Mouse (Mus musculus): ENCODE results near the gene Nsmce1. TPM values are rescaled to one million over a fixed set of nuclear protein-coding genes. Genes with fewer than 3 reads are reported as not detected.
"Not testable (repeated sequence)": the region's sequence is repeated elsewhere in the genome, so short reads cannot be mapped to it uniquely, and the experiment has no call there.

The Nsmce1 gene
- polyA plus RNA-seq, 1 experiment from 2014 or later = 127 TPM

GRCm38 (mm10) chr7:125444076-125444463 lies 47.3 kb downstream of the Nsmce1 start:
- H3K9ac ChIP-seq (ENCODE audit: low read length) = peak overlapping the region; percentile 79
- 0 out of 2 replicates have a peak overlapping the region, but pooled peaks have one; percentile 42 for H3K27ac ChIP-seq (replicated peaks; ENCODE audit: low read depth, low read length)
- DNase-seq (ENCODE audit: low spot score) (no peak), ATAC-seq (ENCODE audit: insufficient number of reproducible peaks, low FRiP score, low TSS enrichment, low read depth) (peak; percentile 9; the same call in 1 of the 2 replicates)
- H3K27me3 ChIP-seq (ENCODE audit: control insufficient read depth, insufficient read depth, low read length) = no peaks in the 10 kb centered on the region
- 0 out of 2 replicates have a peak, but pooled peaks cover 2% of the 10 kb centered on the region for H3K4me1 ChIP-seq (ENCODE audit: control insufficient read depth, insufficient read depth, low read length)
- WGBS = 31% methylated on average over 10 of the region's 10 CpGs
- H3K36me3 ChIP-seq (ENCODE audit: control insufficient read depth, insufficient read depth, low read length) = no peaks in the 10 kb centered on the region; the same call in 1 of the 2 replicates
- H3K4me3 ChIP-seq (ENCODE audit: low read depth, low read length) = peak overlapping the region; percentile 48
- H3K4me2 ChIP-seq (ENCODE audit: low read depth, severe bottlenecking) = peak overlapping the region; percentile 84
- H3K9me3 ChIP-seq (ENCODE audit: control insufficient read depth, low read length) = no peaks in the 10 kb centered on the region

- Histone ChIP-seq H3K9ac (ENCODE audit: low read length) (no peak overlapping the region), H3K4me2 (ENCODE audit: low read depth, severe bottlenecking) (no peak overlapping the region), H3K36me3 (ENCODE audit: control insufficient read depth, insufficient read depth, low read length) (no peaks in the 10 kb centered on the region; the same call in 1 of the 2 replicates), H3K4me3 (ENCODE audit: low read depth, low read length) (no peak overlapping the region), H3K9me3 (ENCODE audit: control insufficient read depth, low read length) (no peaks in the 10 kb centered on the region), H3K27ac (replicated peaks; ENCODE audit: low read depth, low read length) (no peak overlapping the region), H3K4me1 (ENCODE audit: control insufficient read depth, insufficient read depth, low read length) (0 out of 2 replicates have a peak, but pooled peaks cover 2% of the 10 kb centered on the region), H3K27me3 (ENCODE audit: control insufficient read depth, insufficient read depth, low read length) (no peaks in the 10 kb centered on the region)
- DNase-seq (ENCODE audit: low spot score) = no peak
- WGBS = 86% methylated on average over 4 of the region's 4 CpGs
- ATAC-seq (ENCODE audit: insufficient number of reproducible peaks, low FRiP score, low TSS enrichment, low read depth) = no peak
These were observed 49.1 kb downstream of the Nsmce1 start for GRCm38 (mm10) chr7:125442323-125442722.

- Histone ChIP-seq H3K27me3 (ENCODE audit: control insufficient read depth, insufficient read depth, low read length) (no peaks in the 10 kb centered on the region), H3K9ac (ENCODE audit: low read length) (peak overlapping the region; percentile 30; the same call in 1 of the 2 replicates), H3K27ac (replicated peaks; ENCODE audit: low read depth, low read length) (no peak overlapping the region), H3K4me1 (ENCODE audit: control insufficient read depth, insufficient read depth, low read length) (peaks cover 6% of the 10 kb centered on the region; the same call in 1 of the 2 replicates), H3K9me3 (ENCODE audit: control insufficient read depth, low read length) (no peaks in the 10 kb centered on the region), H3K36me3 (ENCODE audit: control insufficient read depth, insufficient read depth, low read length) (no peaks in the 10 kb centered on the region), H3K4me2 (ENCODE audit: low read depth, severe bottlenecking) (no peak overlapping the region), H3K4me3 (ENCODE audit: low read depth, low read length) (no peak overlapping the region)
- 36% methylated on average over 8 of the region's 8 CpGs for WGBS
- ATAC-seq (ENCODE audit: insufficient number of reproducible peaks, low FRiP score, low TSS enrichment, low read depth) (no peak), DNase-seq (ENCODE audit: low spot score) (peak; percentile 27)
These were observed 56.6 kb downstream of the Nsmce1 start for GRCm38 (mm10) chr7:125434666-125435290.

GRCm38 (mm10) chr7:125433874-125434273 lies 57.5 kb downstream of the Nsmce1 start:
- DNase-seq (ENCODE audit: low spot score) (no peak), ATAC-seq (ENCODE audit: insufficient number of reproducible peaks, low FRiP score, low TSS enrichment, low read depth) (no peak)
- WGBS = 66% methylated on average over 3 of the region's 3 CpGs
- Histone ChIP-seq H3K36me3 (ENCODE audit: control insufficient read depth, insufficient read depth, low read length) (no peaks in the 10 kb centered on the region), H3K4me3 (ENCODE audit: low read depth, low read length) (no peak overlapping the region), H3K4me1 (ENCODE audit: control insufficient read depth, insufficient read depth, low read length) (peaks cover 6% of the 10 kb centered on the region; the same call in 1 of the 2 replicates), H3K27ac (replicated peaks; ENCODE audit: low read depth, low read length) (no peak overlapping the region), H3K9ac (ENCODE audit: low read length) (no peak overlapping the region), H3K4me2 (ENCODE audit: low read depth, severe bottlenecking) (no peak overlapping the region), H3K27me3 (ENCODE audit: control insufficient read depth, insufficient read depth, low read length) (no peaks in the 10 kb centered on the region), H3K9me3 (ENCODE audit: control insufficient read depth, low read length) (no peaks in the 10 kb centered on the region)

GRCm38 (mm10) chr7:125430170-125430842 lies 61.1 kb downstream of the Nsmce1 start:
- Histone ChIP-seq H3K4me1 (ENCODE audit: control insufficient read depth, insufficient read depth, low read length) (peaks cover 6% of the 10 kb centered on the region; the same call in 1 of the 2 replicates), H3K4me2 (ENCODE audit: low read depth, severe bottlenecking) (no peak overlapping the region), H3K9me3 (ENCODE audit: control insufficient read depth, low read length) (no peaks in the 10 kb centered on the region), H3K36me3 (ENCODE audit: control insufficient read depth, insufficient read depth, low read length) (no peaks in the 10 kb centered on the region), H3K27me3 (ENCODE audit: control insufficient read depth, insufficient read depth, low read length) (no peaks in the 10 kb centered on the region), H3K4me3 (ENCODE audit: low read depth, low read length) (no peak overlapping the region), H3K27ac (replicated peaks; ENCODE audit: low read depth, low read length) (no peak overlapping the region), H3K9ac (ENCODE audit: low read length) (no peak overlapping the region)
- ATAC-seq (ENCODE audit: insufficient number of reproducible peaks, low FRiP score, low TSS enrichment, low read depth) = no peak
- no peak for DNase-seq (ENCODE audit: low spot score)
- 58% methylated on average over 7 of the region's 7 CpGs for WGBS

GRCm38 (mm10) chr7:125428816-125429500 lies 62.4 kb downstream of the Nsmce1 start:
- not testable (repeated sequence) for H3K4me2 ChIP-seq (ENCODE audit: low read depth, severe bottlenecking); ATAC-seq (ENCODE audit: insufficient number of reproducible peaks, low FRiP score, low TSS enrichment, low read depth); DNase-seq (ENCODE audit: low spot score); H3K4me3 ChIP-seq (ENCODE audit: low read depth, low read length); H3K4me1 ChIP-seq (ENCODE audit: control insufficient read depth, insufficient read depth, low read length); H3K9me3 ChIP-seq (ENCODE audit: control insufficient read depth, low read length); H3K27me3 ChIP-seq (ENCODE audit: control insufficient read depth, insufficient read depth, low read length); H3K9ac ChIP-seq (ENCODE audit: low read length); H3K36me3 ChIP-seq (ENCODE audit: control insufficient read depth, insufficient read depth, low read length); H3K27ac ChIP-seq (replicated peaks; ENCODE audit: low read depth, low read length)
- WGBS = 76% methylated on average over 5 of the region's 5 CpGs

DNA sequence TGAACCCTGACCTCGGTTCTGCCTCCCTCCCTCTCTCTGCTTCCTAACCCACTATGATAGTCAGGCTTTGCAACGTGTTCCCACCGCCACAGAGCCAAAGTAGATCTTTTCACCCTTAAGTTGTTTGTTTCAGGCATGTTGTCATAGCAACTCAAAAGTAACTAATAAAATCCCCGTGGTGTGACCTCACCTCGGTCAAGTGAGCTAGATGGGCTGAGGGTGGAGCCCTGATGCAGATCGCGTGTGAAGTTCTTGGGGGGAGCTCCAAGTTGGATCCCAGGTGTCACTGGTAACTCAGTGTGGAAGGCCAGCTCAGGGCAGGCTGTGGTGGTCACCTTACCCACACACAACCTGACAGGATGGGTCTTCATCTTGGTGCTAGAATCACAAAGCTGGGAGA lies 63.0 kb downstream of the Nsmce1 start:
- Histone ChIP-seq H3K4me3 (ENCODE audit: low read depth, low read length) (no peak overlapping the region), H3K27ac (replicated peaks; ENCODE audit: low read depth, low read length) (no peak overlapping the region), H3K4me2 (ENCODE audit: low read depth, severe bottlenecking) (no peak overlapping the region), H3K9me3 (ENCODE audit: control insufficient read depth, low read length) (no peaks in the 10 kb centered on the region), H3K27me3 (ENCODE audit: control insufficient read depth, insufficient read depth, low read length) (no peaks in the 10 kb centered on the region), H3K36me3 (ENCODE audit: control insufficient read depth, insufficient read depth, low read length) (no peaks in the 10 kb centered on the region), H3K9ac (ENCODE audit: low read length) (no peak overlapping the region), H3K4me1 (ENCODE audit: control insufficient read depth, insufficient read depth, low read length) (no peaks in the 10 kb centered on the region)
- ATAC-seq (ENCODE audit: insufficient number of reproducible peaks, low FRiP score, low TSS enrichment, low read depth) (no peak), DNase-seq (ENCODE audit: low spot score) (no peak)
- WGBS = 74% methylated on average over 7 of the region's 7 CpGs

DNA sequence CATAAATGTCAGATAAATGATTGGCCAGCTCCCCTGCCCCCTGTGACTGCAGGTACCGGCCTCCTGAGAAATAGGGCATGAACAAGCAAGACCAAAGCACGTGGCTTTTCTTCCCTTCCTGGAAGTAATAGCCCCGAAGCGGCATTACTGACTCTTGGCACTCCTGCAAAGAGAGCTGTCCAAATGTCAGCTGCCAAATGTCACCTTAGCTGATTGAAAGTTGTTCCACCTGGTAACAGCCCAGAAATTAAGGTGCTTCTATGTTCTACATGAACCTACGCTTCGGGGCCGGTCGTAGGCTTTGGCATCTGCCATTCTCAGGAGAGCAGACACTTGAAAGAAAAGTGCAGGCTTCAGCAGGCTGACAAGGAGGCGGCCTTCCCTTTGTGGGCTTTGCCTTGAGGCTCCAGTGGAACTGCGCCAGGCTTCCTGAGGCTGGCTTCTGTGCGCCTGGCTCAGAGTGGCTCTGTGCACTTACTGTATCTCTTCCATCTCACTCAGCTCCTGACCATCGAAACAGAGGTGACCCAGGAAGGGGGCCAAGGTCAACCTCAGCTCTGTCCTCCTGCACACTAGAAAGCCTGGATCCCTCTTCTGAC lies 63.8 kb downstream of the Nsmce1 start:
- Histone ChIP-seq H3K9me3 (ENCODE audit: control insufficient read depth, low read length) (no peaks in the 10 kb centered on the region), H3K9ac (ENCODE audit: low read length) (no peak overlapping the region), H3K4me3 (ENCODE audit: low read depth, low read length) (no peak overlapping the region), H3K4me1 (ENCODE audit: control insufficient read depth, insufficient read depth, low read length) (no peaks in the 10 kb centered on the region), H3K27ac (replicated peaks; ENCODE audit: low read depth, low read length) (no peak overlapping the region), H3K36me3 (ENCODE audit: control insufficient read depth, insufficient read depth, low read length) (no peaks in the 10 kb centered on the region), H3K27me3 (ENCODE audit: control insufficient read depth, insufficient read depth, low read length) (no peaks in the 10 kb centered on the region), H3K4me2 (ENCODE audit: low read depth, severe bottlenecking) (no peak overlapping the region)
- WGBS = 85% methylated on average over 12 of the region's 12 CpGs
- ATAC-seq (ENCODE audit: insufficient number of reproducible peaks, low FRiP score, low TSS enrichment, low read depth) = no peak
- no peak for DNase-seq (ENCODE audit: low spot score)

Data from limb, embryonic 11.5 days (tissue).